Mouse (Mus musculus) left cerebral cortex, adult 2 months (tissue): ENCODE results near the gene Gla. TPM values are rescaled to one million over a fixed set of nuclear protein-coding genes. Genes with fewer than 3 reads are reported as not detected.
"Not testable (repeated sequence)": the region's sequence is repeated elsewhere in the genome, so short reads cannot be mapped to it uniquely, and the experiment has no call there.

Source experiments
- DNase-seq, 2 experiments: peaks; one replicate each; pipeline ENCODE4 v3.0.0; 2021 to 2022; ENCODE audit warnings: low spot score in 2 of 2, mixed read lengths in 1 of 2; ENCODE audit errors: extremely low spot score in 1 of 2
- H3K27ac ChIP-seq: fragments of 200-600 bp; 2 replicates; pipeline ENCODE4 v1.8.1; 2022
- H3K4me3 ChIP-seq: fragments of 200-600 bp; 2 replicates; pipeline ENCODE4 v1.8.1; 2022
- CTCF ChIP-seq: fragments of 200-600 bp; IDR thresholded peaks from 2 replicates; pipeline ENCODE4 v1.8.1; 2022; ENCODE audit warnings: antibody characterized with exemption, mild to moderate bottlenecking, moderate library complexity
- intact Hi-C: fragments of 180-260 bp; cut with DNase I; formaldehyde crosslinking; loops from one replicate; pipeline ENCODE4 v1.15.1; 2025
- total RNA-seq, 2 experiments: library from RNA; stranded (reverse); gene quantifications; 2 replicates each; pipeline ENCODE4 v1.2.3; 2021

The Gla gene
- total RNA-seq, 2 experiments from 2014 or later: 11.0 to 12.2 TPM

DNA sequence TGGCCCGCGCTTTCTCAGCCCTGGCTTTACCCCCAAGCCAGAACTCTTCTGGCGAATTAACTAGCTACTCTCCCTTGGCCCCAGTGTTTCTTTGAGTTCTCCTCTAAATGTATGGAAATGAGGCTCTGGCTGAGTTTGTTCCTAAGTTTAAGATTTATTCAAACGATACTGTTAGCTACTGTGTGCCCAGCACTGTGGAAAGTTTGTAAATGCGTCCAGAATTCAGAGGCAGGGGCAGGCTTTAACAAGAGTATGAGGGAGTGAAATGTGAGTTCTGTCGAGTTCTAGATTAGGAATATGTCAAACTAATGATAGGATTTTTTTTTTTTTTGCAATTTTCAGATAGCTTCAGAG lies 59.0 kb downstream of the Gla start:
- peak overlapping the region; percentile 56 for H3K4me3 ChIP-seq
- TF ChIP-seq CTCF: no peak
- no peak for DNase-seq
- intact Hi-C loops: loop anchor here (5.0 kb wide), 1 partner anchor 45 kb away; the partner anchor contains the start of gene Rpl36a
- H3K27ac ChIP-seq: no peak overlapping the region

DNA sequence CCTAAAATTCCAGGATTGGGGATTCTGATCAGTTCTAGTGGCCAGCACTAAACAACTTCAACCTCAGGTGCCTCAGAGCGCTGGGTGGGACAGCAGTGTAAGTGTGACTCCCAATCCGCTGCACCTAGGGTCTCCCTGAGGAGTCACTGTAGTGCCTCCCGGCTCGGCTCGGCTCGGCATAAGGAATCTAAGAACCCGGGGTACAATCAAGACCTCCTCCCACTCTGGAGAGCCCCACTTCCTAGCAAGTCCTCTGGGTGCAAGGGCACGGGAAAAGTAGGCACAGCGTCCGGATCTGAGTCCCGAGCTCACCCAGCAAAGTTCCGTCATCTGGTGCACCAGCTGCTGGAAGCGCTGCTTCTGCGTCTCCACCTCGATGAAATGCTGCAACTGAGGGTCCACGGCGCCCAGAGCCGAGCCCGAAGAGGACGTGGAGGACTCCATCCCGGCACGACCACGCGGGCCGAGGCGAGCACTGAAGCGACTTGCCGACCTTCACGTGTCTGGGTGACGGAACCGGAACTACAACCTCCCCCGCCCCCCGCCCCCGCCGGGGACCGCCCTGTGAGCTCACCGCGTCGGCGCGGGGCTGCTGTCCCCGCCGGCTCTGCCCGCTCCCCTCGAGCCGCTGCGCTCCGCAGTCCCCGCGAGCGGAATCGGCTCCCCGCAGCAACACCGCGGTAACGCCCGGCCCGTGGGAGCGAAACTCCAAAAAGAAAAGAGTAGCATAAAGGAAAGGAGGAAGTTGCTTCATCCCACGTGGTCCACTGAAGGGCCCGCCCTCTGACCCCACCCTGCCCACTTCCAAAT lies 59.6 kb downstream of the Gla start, which contains the start of gene Timm8a1:
Gene Timm8a1 (minus strand): TSS at position 721 of the 810 bp plus-strand sequence.
- intact Hi-C loops: loop anchor here (5.0 kb wide), 1 partner anchor 46 kb away; the partner anchor contains the start of gene Rpl36a
- Histone ChIP-seq H3K4me3 (peak within 1 kb of the TSS; percentile 56), H3K27ac (peak within 1 kb of the TSS; percentile 69)
- peak; percentile 31 to 38 for DNase-seq
- no peak for TF ChIP-seq CTCF

DNA sequence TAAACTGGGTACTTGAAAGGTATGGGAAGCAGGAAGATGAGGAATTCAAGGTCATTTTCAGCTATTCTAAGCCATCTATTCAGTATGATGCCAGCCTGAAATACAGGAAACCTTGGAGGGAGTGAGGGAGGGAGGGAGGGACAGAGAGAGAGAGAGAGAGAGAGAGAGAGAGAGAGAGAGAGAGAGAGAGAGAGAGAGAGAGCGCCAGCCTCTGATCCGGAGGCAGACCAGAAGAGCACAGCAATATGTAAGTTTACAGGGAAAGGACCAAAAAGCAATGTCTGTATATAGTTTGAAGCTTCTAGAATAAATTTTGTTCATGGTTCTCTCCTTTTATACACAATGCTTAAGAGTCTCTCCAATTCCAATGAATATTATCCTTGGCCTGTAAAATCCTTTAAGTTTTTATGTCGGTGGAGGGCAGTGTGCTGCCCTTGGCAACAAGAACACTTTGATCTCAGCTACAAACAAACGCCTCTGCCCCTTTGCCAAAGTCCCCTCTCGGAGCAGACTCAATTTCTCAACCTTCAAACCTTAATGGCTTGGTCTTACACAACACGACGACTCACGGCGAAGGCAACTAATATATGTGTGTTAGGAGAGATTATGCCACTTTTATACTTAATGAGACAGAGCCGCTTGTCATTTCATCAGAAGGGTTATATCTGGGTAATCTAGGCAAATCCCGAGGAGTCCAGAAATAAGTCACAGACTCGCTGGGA lies 60.4 kb downstream of the Gla start:
- H3K4me3 ChIP-seq: peak overlapping the region; percentile 56
- H3K27ac ChIP-seq: no peak overlapping the region
- no peak for DNase-seq
- intact Hi-C loops: loop anchor here (5.0 kb wide), 1 partner anchor 47 kb away; the partner anchor contains the start of gene Rpl36a
- TF ChIP-seq CTCF: no peak

DNA sequence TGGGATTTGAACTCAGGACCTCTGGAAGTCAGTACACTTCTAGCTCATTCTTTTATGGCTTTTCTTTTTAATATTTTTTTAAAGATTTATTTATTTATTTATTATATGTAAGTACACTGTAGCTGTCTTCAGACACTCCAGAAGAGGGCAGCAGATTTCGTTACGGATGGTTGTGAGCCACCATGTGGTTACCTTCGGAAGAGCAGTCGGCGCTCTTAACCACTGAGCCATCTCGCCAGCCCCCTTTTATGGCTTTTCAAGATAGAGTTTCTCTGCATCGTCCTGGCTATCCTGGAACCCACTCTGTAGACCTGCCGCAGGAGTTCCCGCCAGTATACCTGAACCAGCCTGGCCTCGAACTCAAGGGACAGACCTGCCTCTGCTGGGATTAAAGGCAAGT lies 61.1 kb downstream of the Gla start:
- not testable (repeated sequence) for DNase-seq, H3K27ac ChIP-seq, H3K4me3 ChIP-seq
- intact Hi-C loops: loop anchor here (5.0 kb wide), 1 partner anchor 48 kb away; the partner anchor contains the start of gene Rpl36a
- peak; percentile 35 for TF ChIP-seq CTCF

Other genes starting within 250 kb of the Gla start
- 10 to 100 TPM; 52.3 to 59.5 TPM for gene Drp2, start 196.6 kb downstream of the Gla start, total RNA-seq
- under 1 TPM in 1 of 2 experiments, not detected in 1; 0.18 TPM for gene Taf7l, start 124.6 kb downstream of the Gla start, total RNA-seq
- 10 to 100 TPM; 14.7 to 16.7 TPM for gene Timm8a1, start 59.3 kb downstream of the Gla start, total RNA-seq
- gene Btk, start 17.6 kb downstream of the Gla start, total RNA-seq: under 1 TPM; 0.44 to 0.91 TPM
- gene Rpl36a, start 15.5 kb downstream of the Gla start, total RNA-seq: 100 to 1,000 TPM; 104 to 106 TPM
- gene Hnrnph2, start 54 bp upstream of the Gla start, total RNA-seq: 100 to 1,000 TPM; 149 to 161 TPM
- gene Armcx4, start 85.4 kb upstream of the Gla start, total RNA-seq: 10 to 100 TPM; 35.8 to 40.8 TPM
- gene Armcx1, start 116.8 kb upstream of the Gla start, total RNA-seq: 10 to 100 TPM; 62.9 to 69.8 TPM
- gene Armcx6, start 150.3 kb upstream of the Gla start, total RNA-seq: 1 to 10 TPM; 5.2 to 5.5 TPM
- gene Armcx3, start 155.5 kb upstream of the Gla start, total RNA-seq: 10 to 100 TPM; 73.0 to 79.6 TPM
- gene Armcx2, start 208.1 kb upstream of the Gla start, total RNA-seq: 10 to 100 TPM; 76.6 to 82.7 TPM